Mouse (Mus musculus) R1 (cell line): ENCODE measurements around the gene Vwa1.
"Not testable (repeated sequence)": the region's sequence is repeated elsewhere in the genome, so short reads cannot be mapped to it uniquely, and the experiment has no call there.

ENCODE experiments used
- DNase-seq: peaks from one replicate; pipeline ENCODE4 v3.0.0-alpha.2; 2018; ENCODE audit warnings: low read depth, low spot score

Gene Vwa1

DNA sequence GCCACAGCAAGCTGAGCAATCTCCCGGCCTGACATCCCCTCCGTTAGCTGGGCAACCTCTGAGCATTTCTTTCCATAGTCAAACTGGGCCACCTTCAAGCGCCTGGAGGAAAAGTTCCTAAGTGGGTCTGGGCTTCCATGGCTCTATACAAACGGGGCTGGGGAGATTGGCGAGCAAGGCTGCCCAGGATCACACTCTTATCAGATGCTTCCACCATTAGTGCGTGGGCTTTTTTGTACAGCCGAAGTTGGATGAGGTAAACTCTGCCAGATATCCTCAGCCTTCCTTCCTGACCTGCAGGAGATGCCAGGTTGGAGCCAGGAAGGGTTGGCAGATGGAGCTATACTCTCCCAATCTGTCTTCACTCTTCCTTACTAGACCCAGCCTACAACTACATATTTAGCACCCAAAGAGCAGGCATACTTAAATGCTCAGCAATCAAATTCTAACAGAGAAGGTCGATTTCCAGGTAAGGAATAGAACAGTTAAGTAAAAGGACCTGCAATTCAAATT is 28.4 kb downstream of the Vwa1 start:
- DNase-seq = no peak

DNA sequence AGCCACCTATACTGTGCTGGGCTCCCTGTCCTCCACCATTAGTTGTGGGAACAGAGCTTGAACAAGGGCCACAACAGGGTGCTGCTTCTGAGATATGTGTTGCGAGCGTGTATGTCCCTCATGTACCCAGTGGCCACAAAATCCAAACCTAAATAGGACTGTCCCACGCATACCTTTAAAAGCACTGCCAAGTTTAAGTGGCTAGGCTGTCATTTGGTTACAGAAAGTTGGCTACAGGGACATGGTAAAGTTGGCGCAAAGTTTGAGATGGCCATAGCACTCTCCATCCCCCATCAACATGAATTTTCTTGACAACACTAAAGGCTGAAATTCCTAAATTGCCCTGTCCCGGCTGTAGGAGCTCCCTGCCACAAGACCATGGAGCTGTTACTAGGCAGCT is 29.4 kb downstream of the Vwa1 start:
- DNase-seq = no peak

DNA sequence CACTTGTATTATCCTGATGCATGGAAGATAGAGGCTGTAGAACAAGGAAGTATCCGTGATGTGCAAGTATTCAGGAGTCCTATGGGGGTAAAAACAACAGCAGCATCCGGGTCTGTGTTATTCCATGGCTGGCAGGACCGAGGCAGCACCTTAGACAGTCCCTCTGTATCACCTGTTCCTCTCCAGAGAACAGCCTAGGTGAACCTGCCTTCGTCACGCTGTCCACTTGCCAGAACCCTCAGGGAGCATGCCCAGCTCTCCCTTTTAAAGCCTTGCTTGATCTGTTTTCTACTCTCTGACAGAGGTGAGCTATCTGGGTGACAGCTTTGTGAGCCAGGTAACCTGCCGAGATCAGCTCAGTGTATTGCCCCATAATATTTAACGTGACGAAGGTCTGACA is 30.0 kb downstream of the Vwa1 start:
- no peak for DNase-seq

DNA sequence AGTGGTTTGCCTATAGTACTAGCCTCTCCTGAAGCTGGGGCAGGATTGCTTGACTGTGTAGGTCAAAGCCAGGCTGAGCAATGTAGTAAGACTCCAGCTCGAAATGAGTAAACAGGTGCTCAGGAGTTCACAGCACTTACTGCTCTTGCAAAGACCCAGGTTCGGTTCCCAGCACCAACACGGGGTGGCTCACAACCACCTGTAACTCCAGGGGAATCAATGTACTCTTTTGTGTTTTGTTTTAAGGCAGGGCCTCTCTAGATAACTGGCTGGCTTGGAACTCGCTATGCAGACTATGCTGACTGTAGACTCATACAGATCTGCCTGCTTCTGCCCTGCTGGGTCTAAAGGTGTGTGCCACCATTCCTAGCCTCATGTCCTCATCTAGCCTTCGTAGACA is 31.8 kb downstream of the Vwa1 start:
- no peak for DNase-seq

DNA sequence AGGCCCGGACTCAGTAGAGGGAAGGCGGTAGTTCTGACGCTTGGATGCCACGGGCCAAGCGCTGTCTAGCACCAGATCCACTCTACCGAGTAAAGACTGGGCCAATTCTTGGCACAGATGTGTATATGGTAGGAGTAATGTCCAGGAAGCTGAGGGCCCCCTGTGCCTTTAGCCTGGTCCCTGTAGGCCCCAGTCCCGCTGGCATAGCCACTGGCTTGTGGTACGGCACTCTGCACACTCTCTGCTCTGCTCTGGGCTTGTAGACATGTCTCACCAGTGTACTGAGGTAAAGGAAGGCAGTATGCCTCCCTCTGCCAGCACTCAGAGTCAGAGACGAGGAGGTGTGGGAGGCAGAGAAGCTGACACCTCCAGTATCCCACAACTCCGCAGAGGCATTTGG is 33.8 kb downstream of the Vwa1 start:
- DNase-seq = not testable (repeated sequence)

DNA sequence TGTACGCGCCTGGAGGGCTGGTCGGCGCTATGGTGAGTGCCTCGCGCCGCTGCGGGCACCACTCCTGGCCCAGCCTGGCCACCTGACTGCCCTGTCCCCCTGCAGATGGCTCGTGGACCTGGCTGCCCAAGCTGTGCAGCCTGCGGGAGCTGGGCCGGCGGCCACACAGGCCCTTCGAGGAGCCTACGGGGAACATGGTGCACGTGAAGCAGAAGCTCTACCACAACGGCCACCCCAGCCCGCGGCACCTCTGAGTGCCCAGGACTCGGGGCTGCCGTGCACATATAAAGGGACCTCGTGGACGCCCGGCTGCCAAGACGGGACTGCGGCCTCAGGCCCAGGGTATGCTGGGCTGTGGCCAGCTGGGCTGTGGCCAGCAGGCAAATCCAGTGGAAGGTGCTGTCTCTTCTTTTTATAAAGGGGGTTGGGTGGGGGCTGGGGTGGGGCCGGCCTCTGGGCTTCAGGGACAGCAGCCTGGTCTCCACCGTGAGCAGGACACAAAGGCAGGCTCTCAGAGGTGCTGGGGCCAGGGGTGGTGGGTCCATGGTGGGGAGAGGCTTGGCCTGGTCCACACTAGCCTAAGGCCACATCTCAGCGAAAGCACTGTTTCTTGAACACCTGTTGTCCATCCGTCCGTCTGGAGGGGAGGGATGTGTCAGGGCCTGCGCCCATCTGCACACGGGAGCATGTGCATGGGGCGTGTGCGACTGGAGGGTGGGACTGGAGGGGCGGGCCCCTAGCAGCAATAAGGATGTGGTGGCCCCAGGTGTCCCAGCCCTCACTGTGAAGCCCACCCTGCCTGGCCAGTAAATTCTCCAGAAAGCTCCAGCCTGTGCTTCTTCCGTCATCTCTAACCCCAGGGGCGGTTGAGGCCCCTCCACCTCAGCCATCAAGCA is 34.5 kb downstream of the Vwa1 start:
- DNase-seq = no peak

DNA sequence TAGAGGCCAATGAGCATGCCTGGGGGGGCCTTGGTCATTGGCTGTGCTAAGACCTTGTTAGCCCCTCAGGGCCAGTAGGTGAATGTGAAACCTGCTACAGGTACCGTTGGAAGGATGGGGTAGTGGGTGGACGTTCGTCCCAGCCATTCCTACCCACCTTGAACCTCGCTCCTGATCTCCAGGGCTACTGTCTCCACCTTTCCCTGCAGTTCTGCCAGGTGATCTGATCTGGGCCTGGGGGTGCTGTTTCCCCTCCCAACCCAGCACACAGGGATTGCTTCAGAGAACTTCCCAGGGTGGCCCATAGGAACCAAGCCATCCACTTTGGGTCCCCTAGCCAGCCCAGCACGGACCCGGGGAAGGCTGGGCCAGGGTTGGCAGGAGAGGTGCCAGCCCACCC is 35.3 kb downstream of the Vwa1 start:
- no peak for DNase-seq

DNA sequence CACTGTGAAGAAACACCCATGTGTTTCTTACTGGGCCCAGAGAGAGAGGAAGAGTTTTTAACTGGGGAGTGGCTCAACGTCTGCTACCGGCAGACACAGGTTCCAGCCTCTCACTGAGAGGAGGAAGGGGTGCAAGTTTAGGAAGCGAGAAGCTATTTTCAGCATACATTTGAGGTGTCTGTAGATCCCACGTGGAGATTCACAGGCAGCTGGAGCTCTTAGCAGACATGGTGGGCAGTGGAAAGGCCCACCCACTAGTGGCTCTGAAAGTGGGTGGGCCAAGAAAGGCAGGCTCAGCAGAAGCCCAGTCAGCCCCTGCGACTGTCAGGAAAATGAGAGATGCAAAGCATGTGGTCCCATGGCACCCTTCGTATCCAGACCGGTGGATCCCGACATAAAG is 36.2 kb downstream of the Vwa1 start:
- no peak for DNase-seq

DNA sequence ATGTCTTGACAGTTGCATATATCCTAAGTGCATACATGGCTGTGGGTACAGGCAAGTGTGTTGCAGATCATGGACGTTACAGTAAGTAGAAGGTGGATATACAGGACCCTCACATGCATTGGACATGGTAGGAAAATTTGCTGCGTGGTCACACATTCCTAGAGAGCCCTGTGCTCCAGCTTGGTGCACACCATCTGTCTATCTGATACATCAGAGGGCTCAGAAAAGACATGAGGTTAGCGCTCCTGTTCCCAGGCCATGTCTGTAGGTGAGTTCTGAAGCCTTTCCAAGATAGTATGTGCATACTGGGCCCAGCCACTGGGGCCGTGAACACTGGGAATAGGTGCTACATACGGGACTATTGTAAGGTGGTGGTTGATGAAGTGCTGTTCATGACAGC is 38.1 kb downstream of the Vwa1 start:
- no peak for DNase-seq

DNA sequence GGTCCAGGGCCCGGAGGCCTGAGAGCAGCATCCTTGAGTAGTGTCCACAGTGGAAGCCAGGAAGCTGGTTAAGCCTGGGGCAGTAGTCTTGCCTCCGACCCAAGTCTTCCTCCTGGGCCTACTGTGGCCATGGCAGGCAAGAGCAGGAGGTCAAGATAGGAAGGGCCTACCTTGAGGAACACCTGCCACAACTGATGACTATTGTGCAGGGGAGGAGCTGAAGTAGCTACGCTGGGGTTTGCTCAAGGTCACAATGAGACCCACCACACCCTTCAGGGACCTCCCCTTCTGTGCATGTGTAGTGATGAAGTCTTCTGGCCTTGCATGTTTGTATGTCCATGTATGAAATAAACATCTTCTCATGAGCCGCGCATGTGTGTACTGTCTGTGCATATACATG is 38.7 kb downstream of the Vwa1 start:
- DNase-seq = peak; percentile 70

DNA sequence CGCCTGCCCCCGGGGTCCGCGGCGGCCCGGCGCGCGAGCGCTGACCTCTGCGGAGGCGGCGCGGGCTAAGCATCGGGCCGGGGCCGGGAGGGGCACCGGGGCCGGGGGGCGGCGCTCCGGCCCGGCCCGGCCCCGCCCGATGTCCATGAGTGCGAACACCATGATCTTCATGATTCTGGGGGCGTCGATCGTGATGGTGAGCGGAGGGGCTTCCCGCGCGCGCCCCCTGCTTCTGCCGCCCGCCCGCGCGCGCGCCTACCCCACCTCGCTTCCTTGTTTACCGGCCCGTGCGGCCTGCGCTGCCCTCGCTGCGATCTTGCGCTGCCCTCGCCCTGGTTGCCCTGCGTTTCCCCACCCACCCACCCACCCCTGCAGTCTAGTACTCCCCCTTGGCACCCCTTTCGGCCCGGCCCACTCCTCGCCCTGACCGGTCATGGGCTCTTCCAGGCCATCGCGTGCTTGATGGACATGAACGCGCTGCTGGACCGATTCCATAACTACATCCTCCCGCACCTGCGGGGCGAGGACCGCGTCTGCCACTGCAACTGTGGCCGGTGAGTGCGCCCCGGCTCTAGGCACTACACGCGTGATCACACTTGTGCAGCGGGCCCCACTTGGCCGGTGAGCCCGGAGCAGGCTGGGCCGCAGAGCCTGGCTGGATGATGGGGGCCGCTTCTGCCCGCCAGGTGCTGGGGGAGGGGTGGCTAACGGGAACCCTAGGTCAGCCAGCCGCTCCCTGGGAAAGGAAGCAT is 39.4 kb downstream of the Vwa1 start:
- DNase-seq = no peak

DNA sequence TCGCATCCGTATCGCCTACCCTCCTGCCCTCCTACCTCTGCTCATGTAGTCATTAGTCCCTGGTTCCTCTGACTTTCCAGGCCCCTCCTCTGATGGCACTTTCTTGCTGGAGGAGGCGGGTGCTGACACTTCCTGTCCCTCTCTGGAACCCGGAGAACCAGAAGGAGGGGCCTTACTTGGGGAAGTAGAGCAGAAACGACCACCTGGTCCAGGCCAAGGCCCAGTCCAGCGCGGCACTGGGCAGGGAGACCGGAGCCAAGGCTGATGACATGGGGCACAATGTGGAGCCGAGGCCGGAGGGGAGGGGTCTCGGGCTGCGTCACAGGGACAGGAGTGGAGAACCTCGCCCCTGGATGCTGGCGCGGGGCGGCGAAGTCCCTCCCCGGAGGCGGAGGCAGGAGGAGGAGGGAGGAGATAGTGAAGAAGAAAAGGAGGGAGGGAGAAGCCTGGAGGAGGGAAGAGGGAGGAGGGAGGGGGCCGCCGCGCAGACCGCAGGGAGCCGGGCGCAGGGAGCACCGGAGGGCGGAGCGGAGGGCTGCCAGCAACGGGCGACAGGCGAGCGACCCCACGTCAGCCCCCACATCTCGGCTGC is 40.1 kb downstream of the Vwa1 start, which contains the start of gene Tmem240:
TSS of gene Tmem240 (plus strand) at position 451 of the 592 bp plus-strand sequence.
- peak; percentile 95 for DNase-seq

DNA sequence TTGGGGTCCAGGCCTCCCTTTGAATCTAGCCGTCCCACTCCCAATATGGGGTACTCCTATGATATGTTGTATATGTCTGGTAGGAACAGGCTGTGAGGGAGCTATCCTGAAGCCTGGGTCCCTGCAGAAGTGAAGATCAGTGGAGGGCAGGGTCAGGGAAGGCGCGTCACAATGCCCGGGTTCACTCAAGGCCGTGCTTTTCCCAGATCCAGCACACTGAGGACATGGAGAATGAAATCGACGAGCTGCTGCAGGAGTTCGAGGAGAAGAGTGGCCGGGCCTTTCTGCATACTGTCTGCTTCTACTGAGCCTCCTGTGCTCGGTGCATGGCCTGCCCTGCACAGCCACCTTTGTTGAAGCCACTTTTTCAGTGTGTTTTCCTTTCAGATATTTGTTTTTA is 41.2 kb downstream of the Vwa1 start:
- no peak for DNase-seq

DNA sequence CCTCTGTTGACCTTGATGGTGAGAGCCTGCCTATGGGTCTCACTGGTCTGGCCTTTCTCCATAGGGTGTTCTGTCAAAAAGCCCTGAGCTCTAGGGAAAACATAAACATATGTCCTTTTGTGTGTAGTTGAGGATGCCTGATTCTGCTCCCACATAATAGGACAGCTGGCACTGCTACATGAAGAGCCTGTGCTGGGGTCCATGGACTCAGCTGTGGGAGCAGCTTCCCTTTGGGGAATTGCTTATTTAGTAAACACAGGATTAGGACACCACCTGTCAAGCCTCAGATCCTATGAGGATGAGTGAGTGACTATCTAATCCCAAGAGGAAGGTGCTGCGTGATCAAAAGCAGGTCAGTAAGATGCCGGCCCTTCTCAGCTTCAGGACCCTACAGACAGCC is 46.5 kb downstream of the Vwa1 start:
- no peak for DNase-seq

DNA sequence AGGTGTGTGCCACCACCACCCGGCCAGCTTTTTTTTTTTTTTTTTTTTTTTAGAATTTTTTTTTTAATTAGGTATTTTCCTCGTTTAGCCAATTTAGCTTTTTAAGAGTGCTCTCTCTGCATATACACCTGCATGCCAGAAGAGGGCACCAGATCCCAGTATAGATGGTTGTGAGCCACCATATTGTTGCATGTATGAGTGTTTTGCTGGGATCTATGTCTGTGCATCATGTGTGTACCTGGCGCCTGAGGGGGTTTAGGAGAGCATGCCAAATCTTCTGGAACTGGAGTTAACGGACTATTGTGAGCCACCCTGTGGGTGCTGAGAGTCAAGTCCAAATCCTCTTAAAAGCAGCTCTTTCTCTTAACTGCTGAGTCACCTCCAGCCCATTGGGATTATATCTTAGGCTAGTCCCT is 52.8 kb downstream of the Vwa1 start:
- DNase-seq = peak; percentile 63
